Mouse (Mus musculus) ES-Bruce4 (cell line): ENCODE measurements around the gene Abca6.

Experiments used
- CTCF ChIP-seq: IDR thresholded peaks from one replicate; pipeline ENCODE4 v1.8.1; 2011; ENCODE audit warnings: low read depth, low read length
- POLR2A ChIP-seq: IDR thresholded peaks from one replicate; pipeline ENCODE4 v1.8.1; 2011; ENCODE audit warnings: low read length; ENCODE audit not compliant: insufficient read depth

GRCm38 (mm10) chr11:110232975-110233374 lies 18.6 kb downstream of the Abca6 start:
- TF ChIP-seq POLR2A (no peak), CTCF (no peak)
